Mouse (Mus musculus) cerebellum, adult (tissue): Measurements from ENCODE around the gene Arl1.
"Not testable (repeated sequence)": the region's sequence is repeated elsewhere in the genome, so short reads cannot be mapped to it uniquely, and the experiment has no call there.

Experiments
- ATAC-seq: cut with Nextera tagmentation; 2 replicates; pipeline ENCODE4 v1.9.2; 2017; ENCODE audit warnings: mild to moderate bottlenecking, moderate library complexity, mixed read lengths; ENCODE audit not compliant: insufficient number of reproducible peaks, low FRiP score, low TSS enrichment

Gene Arl1

DNA sequence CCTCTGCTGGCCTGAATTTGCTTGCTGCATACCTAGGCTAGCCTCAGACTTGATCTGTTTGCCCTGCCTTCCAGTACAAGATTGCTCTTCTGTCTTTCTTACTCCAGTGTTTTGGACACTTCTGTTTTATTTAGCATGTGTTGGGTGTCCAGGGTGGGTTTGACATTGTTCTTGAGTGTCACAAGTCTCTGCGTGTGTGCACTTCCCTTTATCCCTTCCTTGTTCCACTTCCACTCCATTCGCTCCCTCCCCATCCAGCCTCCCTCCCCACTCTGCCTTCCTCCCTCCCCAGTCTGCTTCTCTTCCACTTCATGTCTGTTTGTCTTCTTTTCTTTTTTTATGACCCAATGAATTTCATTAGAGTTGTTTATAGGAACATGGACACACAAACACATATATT, 10.8 kb downstream of the Arl1 start:
- no peak for ATAC-seq

DNA sequence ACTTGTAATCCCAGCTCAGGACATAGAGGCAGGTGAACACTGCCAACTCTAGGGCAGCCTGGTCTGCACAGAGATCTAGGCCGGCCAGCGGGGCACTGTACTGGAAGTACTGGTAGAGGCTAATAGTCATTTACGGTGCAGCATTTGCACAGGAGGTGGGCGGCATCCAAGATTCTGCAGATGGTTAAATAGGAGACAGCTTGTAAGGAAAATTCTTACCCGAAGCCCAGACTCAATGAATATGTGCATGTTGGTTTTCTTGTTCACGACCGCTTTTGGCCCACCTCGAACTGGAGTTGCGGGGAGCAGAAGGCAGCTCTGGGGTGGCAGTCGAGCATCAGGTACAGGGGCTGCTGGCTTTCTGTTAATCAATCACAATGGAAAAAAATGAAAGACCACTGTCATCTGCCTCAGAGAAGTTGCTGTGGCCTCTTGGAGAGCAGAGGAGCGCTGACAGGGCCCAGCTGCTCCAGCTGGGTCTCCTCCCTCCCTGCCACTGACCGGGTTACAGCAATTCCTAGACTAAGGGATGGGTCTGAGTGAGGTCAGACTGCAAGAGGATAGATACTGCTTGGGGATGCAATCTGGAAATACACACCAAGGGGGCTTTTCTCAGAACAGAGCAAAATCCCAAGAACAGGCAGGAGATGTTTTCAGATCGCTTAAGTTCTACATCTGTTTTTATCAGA, 31.0 kb downstream of the Arl1 start:
- no peak for ATAC-seq

DNA sequence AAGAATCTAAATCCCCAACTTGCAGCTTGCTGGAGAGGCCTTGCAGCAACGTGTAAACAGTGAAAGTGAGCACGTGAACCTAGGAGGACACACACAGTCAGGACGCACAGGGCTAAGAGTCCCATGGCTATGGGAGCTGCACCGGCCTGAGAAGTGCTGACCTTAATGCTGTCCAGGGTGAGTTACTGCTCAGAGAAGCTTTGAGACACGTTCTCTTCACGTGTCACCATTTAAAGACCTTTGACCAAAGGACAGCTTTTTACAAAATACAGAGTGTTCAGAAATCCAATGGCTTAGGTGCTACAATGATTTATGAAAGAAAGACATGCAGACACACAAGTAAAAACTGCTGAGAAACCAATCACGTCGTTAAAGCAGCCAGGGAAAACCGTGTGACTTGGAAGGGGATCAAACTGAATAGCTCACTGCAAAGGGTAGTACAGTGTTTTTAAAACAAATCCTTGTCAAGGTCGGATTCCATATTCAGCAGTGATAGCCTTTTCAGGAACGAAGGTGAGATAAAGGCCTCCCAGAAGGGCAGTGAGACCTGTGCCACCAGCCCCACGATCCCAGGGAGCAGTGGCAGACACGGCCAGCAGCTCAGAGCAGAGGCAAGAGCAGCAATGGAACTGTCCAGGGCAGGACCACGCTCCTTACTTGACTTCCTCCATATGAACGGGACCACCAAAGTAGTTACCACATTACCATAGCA, 34.9 kb downstream of the Arl1 start:
- no peak for ATAC-seq

DNA sequence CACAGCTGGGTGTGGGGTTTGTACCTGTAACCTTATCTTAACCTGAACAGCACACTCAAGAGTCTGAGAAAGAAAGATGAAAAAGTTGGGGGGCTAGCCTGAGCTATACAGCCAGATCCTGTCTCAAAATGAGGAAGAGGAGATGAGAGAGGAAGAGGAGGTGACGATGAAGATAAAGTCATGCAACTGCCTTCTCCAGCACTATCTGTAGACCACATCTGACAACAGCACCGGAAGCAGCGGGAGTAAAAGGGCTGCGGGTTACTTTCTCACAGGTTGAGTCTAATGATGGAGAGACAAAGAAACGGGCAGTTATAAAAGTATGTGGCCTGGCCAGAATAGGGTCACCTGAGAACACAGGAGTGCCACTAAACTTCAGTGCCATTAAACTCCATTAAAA, 38.3 kb downstream of the Arl1 start:
- no peak for ATAC-seq

DNA sequence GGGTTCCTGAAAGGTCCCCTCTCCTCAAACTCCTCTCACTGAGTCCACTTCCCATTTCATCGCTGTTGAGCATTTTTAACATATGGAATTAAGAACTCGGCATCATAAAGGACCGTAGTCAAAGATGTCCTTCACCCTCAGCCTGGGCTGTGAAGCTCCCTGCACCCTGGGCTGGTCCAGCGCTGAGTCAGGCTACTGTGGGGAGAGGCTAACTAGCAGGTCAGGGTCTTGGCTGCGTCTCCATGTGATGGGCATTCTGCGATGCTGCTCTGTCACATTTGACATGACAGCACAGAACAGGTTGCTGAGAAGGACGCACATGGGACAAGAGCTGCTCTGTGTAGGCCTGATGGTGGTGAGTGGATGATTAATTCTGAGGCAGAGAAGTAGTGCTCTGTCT, 39.0 kb downstream of the Arl1 start:
- ATAC-seq = no peak

DNA sequence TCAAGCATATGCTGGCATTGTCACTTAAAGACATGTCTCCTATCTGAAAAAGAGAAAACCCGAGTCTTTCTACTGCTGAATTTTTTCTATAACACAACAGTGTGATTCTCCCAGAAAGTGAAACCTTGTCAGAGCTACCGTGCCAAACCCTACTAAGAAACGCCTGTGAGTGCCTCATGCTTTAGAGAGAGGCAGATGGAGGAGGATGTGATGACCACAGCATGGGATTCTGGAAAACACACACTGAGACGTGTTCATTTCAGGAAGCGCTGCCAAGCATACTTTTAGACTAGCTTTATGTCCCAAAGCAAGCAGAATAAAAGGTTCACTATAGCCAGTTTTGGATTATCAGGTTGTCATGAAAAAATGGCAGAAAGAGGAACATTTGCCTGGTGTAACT, 42.3 kb downstream of the Arl1 start:
- not testable (repeated sequence) for ATAC-seq

DNA sequence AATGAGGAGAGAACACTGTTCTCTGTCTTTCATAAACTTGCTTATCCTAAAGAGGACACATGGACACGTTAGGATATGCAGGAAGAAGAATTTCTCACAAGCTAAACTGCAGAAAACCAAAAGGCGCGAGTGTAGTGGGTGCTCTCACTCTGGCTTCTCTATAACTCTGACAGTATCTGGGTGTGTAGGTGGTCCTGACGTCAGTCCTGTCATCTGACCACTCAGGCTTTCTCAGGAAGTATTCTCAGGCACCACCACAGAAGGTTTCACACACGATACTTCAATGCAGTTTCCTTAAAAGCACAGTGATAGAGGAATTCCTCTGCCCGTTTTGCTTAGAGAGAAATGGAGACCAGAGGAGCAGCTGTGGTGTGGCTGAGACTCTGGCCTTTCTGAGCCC, 45.5 kb downstream of the Arl1 start:
- no peak for ATAC-seq

DNA sequence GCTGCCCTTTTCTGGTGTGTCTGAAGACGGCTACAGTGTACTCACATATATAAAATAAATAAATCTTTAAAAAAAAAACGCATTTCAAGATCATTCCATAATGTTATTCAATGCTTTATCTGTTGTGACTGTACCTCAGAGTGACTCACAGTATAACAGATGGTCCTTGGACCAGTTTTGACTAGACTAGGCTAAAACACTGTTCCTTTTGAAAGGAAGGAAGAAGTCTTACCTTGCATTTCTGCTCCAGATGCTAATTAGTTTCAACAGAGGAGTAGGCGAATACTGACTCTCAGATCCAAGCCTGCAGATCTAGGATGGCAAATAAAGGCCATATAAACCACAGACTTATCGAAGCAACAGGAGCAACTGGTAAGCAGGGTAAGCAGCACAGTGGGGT, 50.1 kb downstream of the Arl1 start:
- no peak for ATAC-seq

DNA sequence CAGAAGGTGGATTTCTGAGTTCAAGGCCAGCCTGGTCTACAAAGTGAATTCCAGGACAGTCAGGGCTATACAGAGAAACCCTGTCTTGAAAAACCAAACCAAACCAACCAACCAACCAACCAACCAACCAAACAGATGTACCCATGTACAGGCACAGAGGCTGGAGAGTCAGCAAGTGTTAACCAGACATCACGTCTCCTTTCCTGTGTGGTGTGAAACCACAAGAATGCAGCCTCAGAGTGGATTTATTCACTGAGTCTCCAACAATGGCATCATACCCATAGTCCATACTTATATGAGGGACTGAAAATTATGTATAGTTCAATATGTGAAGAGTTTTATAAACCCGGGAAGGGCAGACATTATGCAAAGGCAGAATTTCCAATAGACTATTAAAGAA, 52.5 kb downstream of the Arl1 start:
- ATAC-seq = not testable (repeated sequence)

DNA sequence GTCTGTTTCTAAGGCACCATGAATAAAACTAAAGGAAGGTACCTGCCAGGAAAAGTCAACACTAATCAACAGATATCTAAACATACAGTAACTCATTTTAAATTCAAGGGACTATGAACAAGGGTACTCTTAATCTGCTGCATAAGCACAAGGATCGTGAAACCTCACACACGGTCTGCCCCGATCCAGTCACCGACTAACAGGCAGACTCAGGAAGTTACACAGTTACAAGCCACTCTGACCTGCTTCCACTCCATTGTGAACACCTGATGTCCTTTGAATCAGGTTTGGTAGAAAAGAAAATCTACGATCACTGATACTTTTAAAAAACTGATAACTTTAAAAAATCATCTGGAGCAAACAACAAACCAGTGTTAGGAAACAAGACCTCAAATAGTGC, 53.3 kb downstream of the Arl1 start:
- no peak for ATAC-seq

DNA sequence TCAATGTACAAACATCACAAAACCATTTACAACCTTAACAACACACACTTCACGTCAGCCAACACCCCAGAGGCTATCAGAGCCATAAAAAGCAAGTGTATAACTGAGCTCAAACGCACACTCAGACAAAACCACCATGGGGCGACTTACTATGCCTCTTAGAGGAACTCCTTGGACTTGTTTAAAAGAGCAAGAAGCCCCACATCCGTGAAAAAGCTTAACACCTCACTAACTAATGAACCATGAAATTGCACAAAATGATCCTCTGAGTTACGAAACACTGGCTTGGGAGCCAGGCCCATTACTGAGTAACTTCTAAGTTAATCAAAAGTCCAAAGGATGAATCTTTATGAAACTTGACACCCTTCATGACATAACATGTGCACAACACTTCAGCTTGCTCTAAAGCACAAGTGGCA, 53.9 kb downstream of the Arl1 start:
- ATAC-seq = no peak

DNA sequence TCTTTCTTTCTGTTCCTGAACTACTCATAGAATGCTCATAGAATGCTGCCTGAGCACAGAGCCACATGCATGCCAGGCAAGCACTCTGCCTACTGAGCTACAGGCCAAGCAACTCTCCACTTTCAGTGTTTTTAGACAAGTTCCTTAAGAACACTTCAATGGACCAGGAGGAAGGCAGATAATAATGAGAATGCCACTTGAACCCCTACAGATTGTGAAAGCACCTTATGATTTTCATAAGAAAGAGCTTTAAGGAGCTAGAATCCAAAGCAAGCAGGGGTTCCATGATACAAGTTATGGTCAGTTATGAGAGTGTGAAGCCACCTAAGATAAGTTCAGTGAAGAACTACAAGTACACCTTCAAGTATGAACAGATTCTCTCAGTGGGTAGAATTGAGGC, 63.0 kb downstream of the Arl1 start:
- ATAC-seq = no peak
